Mouse (Mus musculus) embryonic fibroblast, embryonic 13.5 days (primary cell): ENCODE results near the gene Rasl2-9.

ENCODE experiments used
- CTCF ChIP-seq: IDR thresholded peaks from 2 replicates; pipeline ENCODE4 v1.5.1; 2011; ENCODE audit warnings: mild to moderate bottlenecking, control low read depth, low read length, moderate library complexity, borderline replicate concordance; ENCODE audit not compliant: insufficient read depth
- POLR2A ChIP-seq: IDR thresholded peaks from 2 replicates; pipeline ENCODE4 v1.6.1; 2011; ENCODE audit warnings: low read depth, mild to moderate bottlenecking, control low read depth, low read length, moderate library complexity

GRCm38 (mm10) chr7:5125078-5125477, 672 bp downstream of the Rasl2-9 start:
- TF ChIP-seq POLR2A, result no peak
- TF ChIP-seq CTCF, result no peak
